ENCODE assay signal across 8 mouse cellular contexts in genomic region chr11:52395940-52396596, GRCm38 (mm10). TPM values are rescaled to one million over a fixed set of nuclear protein-coding genes. Genes with fewer than 3 reads are reported as not detected.
DNase-seq lines count a peak whose midpoint lies in the region; ATAC-seq and TF ChIP-seq lines count a peak whose summit lies in the region.

9530068E07Rik (plus strand) TSS chr11:52396428.

- peak within 1 kb of the TSS; percentile 62 for H3K4me2 ChIP-seq in forebrain, embryonic 14.5 days (ENCODE audit: low read length)
- peak within 1 kb of the TSS; percentile 62 for H3K4me2 ChIP-seq in neural tube, embryonic 15.5 days

- no peak for TF ChIP-seq CTCF in ES-Bruce4 (IDR thresholded peaks at IDR 0.05; ENCODE audit: low read depth, low read length)

- H3K27me3 ChIP-seq in ES-Bruce4 (ENCODE audit: control insufficient read depth, insufficient read depth, low read length, poor library complexity, severe bottlenecking): no peaks in the 10 kb centered on the region
- H3K27me3 ChIP-seq in forebrain, embryonic 14.5 days (replicated peaks; ENCODE audit: control insufficient read depth, insufficient read depth, low read length): no peaks in the 10 kb centered on the region
- no peaks in the 10 kb centered on the region for H3K27me3 ChIP-seq in neural tube, embryonic 15.5 days (replicated peaks)

- intact Hi-C loops in heart, postnatal 14 days (cut with DNase I): no loop called here

- no peaks in the 10 kb centered on the region for H3K4me1 ChIP-seq in ES-Bruce4 (ENCODE audit: control insufficient read depth, insufficient read depth, low read length)
- H3K4me1 ChIP-seq in forebrain, embryonic 14.5 days (ENCODE audit: control insufficient read depth, insufficient read depth, low read length): peaks cover 2% of the 10 kb centered on the region; the same call in 1 of the 2 replicates
- H3K4me1 ChIP-seq in neural tube, embryonic 15.5 days: peaks cover 36% of the 10 kb centered on the region

- H3K27ac ChIP-seq in ES-Bruce4 (ENCODE audit: insufficient read depth, low read length): peak within 1 kb of the TSS; percentile 42
- H3K27ac ChIP-seq in forebrain, embryonic 14.5 days (ENCODE audit: low read depth, low read length): peak within 1 kb of the TSS; percentile 93
- peak within 1 kb of the TSS; percentile 93 for H3K27ac ChIP-seq in neural tube, embryonic 15.5 days (replicated peaks)

- peak; percentile 99 for DNase-seq in forebrain, embryonic 14.5 days (ENCODE audit: low spot score)
- peak; percentile 90 to 93 for DNase-seq in heart, postnatal 14 days
- peak; percentile 93 for DNase-seq in layer of hippocampus, adult 11-12 months (ENCODE audit: low spot score)
- DNase-seq in lung, adult 18-20 months: peak; percentile 93 to 95
- peak; percentile 93 for DNase-seq in testis, postnatal 14 days (ENCODE audit: low spot score)

- H3K9me3 ChIP-seq in ES-Bruce4 (replicated peaks; ENCODE audit: control insufficient read depth, insufficient read depth, low read length, poor library complexity, severe bottlenecking): no peaks in the 10 kb centered on the region
- no peaks in the 10 kb centered on the region; the same call in 1 of the 2 replicates for H3K9me3 ChIP-seq in forebrain, embryonic 14.5 days (replicated peaks; ENCODE audit: control insufficient read depth, low read length)
- H3K9me3 ChIP-seq in neural tube, embryonic 15.5 days (replicated peaks): no peaks in the 10 kb centered on the region

- peak; percentile 30 for TF ChIP-seq POLR2A in ES-Bruce4 (IDR thresholded peaks at IDR 0.05; ENCODE audit: insufficient read depth, low read length)

- 0 out of 2 replicates have a peak, but pooled peaks have one; percentile 33 for TF ChIP-seq EP300 in ES-Bruce4 (IDR thresholded peaks at IDR 0.05; ENCODE audit: insufficient read depth, low read depth, low read length)

- H3K4me3 ChIP-seq in ES-Bruce4 (ENCODE audit: low read depth, low read length): peak within 1 kb of the TSS; percentile 83
- peak within 1 kb of the TSS; percentile 92 for H3K4me3 ChIP-seq in forebrain, embryonic 14.5 days (ENCODE audit: low read depth, low read length)
- H3K4me3 ChIP-seq in neural tube, embryonic 15.5 days (replicated peaks): peak within 1 kb of the TSS; percentile 90

- WGBS in forebrain, embryonic 14.5 days: 1% methylated on average over 38 of the region's 38 CpGs
- 1% methylated on average over 38 of the region's 38 CpGs for WGBS in neural tube, embryonic 15.5 days

- peak within 1 kb of the TSS; percentile 87 for H3K9ac ChIP-seq in ES-Bruce4 (ENCODE audit: low read depth, poor library complexity, severe bottlenecking)
- H3K9ac ChIP-seq in forebrain, embryonic 14.5 days (ENCODE audit: low read length): peak within 1 kb of the TSS; percentile 95
- peak within 1 kb of the TSS; percentile 97 for H3K9ac ChIP-seq in neural tube, embryonic 15.5 days (replicated peaks)

- H3K36me3 ChIP-seq in ES-Bruce4 (ENCODE audit: control insufficient read depth, insufficient read depth, low read length, poor library complexity, severe bottlenecking): 0 out of 2 replicates have a peak, but pooled peaks cover 4% of the 10 kb centered on the region
- 0 out of 2 replicates have a peak, but pooled peaks cover 3% of the 10 kb centered on the region for H3K36me3 ChIP-seq in forebrain, embryonic 14.5 days (ENCODE audit: control insufficient read depth, insufficient read depth, low read length)
- H3K36me3 ChIP-seq in neural tube, embryonic 15.5 days: no peaks in the 10 kb centered on the region

- ATAC-seq in cerebellum, adult (ENCODE audit: insufficient number of reproducible peaks, low FRiP score, low TSS enrichment): peak; percentile 94
- ATAC-seq in forebrain, embryonic 14.5 days: peak; percentile 97
- peak; percentile 95 for ATAC-seq in neural tube, embryonic 15.5 days (ENCODE audit: low FRiP score)

RNA-seq across cellular contexts. Expression of gene 9530068E07Rik, which starts in this region (rescaled TPM):
- 53.7 and 54.9 TPM in 2 replicates for polyA plus RNA-seq in ES-Bruce4 (2011; ENCODE audit: insufficient read depth, insufficient read length, low read depth, missing spikeins)
- 124 and 125 TPM in 2 replicates for polyA plus RNA-seq in forebrain, embryonic 14.5 days (2014; fragmentation: Nextera tagmentation; extraction: Ambion mirVana)
- total RNA-seq in heart, postnatal 14 days (2021): 10 to 100 TPM; 87.6 to 89.3 TPM
- 122 and 133 TPM in 2 replicates for polyA plus RNA-seq in neural tube, embryonic 15.5 days (2015; fragmentation: Nextera tagmentation; extraction: Ambion mirVana)

Comparison
In these comparisons a context has a peak if more than half of its experiments do, and no peak if none do; other contexts are left out.
1. Peak in every context shown above with its lines: DNase-seq, ATAC-seq, H3K4me3 ChIP-seq and H3K27ac ChIP-seq.
2. H3K27ac ChIP-seq: peak in every context shown above with its lines; median percentile 93 in forebrain, embryonic 14.5 days; 93 in neural tube, embryonic 15.5 days; 42 in ES-Bruce4.